Mouse (Mus musculus) cerebellum, adult 9-11 months (tissue): Measurements from ENCODE around the gene Morn3.

Experiments used
- DNase-seq: peaks from one replicate; pipeline ENCODE4 v3.0.0; 2022

Gene Morn3

DNA sequence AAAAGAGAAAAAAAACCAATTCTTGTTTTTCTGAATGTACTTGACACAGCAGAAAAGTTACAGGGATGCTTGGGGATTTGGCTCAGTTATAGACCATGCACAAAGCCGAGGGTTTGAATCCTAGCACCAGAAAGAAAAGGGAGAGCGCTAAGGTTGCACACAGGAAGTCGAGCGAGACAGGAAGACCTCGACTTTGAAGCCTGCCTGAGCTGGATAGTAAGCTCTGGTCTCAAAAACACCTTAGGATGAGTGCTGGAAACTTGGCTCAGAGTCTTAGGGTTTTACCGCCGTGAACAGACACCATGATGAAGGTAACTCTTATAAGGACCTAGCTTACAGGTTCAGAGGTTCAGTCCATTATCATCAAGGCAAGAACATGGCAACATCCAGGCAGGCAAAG, 25.4 kb downstream of the Morn3 start:
- no peak for DNase-seq

DNA sequence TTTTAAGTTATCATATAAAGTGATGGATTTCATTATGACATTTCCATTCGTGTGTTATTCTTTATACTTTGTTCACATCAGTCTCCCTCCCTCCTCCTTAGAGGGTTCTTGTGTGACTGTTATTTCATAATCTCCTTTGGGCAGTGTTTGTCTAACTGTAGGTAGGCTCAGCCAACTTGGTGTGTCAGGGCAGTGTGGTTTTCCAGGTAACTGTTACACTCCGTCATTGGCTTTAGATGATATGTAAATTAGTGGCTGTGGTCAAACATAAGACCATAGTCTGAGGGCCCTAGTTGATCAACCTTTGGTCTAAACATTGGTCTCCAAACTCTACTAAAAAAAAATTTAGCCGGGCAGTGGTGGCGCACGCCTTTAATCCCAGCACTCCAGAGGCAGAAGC, 26.4 kb downstream of the Morn3 start:
- DNase-seq, result no peak

GRCm38 (mm10) chr5:123019336-123020016, 27.3 kb downstream of the Morn3 start:
- no peak for DNase-seq

DNA sequence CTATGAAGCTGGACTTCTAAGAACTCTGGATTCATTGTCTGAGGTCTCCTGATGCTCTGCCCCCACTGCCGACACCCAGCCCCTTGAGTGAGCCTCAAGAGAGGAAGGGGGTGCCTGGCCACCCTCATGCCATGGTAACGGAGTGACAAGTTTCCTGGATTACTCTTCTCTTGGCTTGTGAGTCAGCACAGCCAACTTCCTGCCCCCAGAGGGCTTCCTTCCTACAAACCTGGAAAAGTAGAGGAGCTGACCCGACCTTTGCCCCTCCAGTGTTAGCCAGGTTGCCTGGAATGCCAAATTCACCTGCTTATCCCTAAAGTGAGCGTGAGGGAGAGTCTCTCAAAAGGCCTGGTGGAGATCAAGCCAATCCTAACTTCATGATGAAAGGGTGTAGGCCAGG, 29.3 kb downstream of the Morn3 start:
- no peak for DNase-seq

- DNase-seq, result no peak
Measured at GRCm38 (mm10) chr5:123015915-123016314, 30.9 kb downstream of the Morn3 start.

- peak; percentile 98 for DNase-seq
Measured at GRCm38 (mm10) chr5:123014753-123015701, 31.8 kb downstream of the Morn3 start, which contains the start of gene Orai1. Gene Orai1, plus strand, starts transcription at chr5:123015074.

DNA sequence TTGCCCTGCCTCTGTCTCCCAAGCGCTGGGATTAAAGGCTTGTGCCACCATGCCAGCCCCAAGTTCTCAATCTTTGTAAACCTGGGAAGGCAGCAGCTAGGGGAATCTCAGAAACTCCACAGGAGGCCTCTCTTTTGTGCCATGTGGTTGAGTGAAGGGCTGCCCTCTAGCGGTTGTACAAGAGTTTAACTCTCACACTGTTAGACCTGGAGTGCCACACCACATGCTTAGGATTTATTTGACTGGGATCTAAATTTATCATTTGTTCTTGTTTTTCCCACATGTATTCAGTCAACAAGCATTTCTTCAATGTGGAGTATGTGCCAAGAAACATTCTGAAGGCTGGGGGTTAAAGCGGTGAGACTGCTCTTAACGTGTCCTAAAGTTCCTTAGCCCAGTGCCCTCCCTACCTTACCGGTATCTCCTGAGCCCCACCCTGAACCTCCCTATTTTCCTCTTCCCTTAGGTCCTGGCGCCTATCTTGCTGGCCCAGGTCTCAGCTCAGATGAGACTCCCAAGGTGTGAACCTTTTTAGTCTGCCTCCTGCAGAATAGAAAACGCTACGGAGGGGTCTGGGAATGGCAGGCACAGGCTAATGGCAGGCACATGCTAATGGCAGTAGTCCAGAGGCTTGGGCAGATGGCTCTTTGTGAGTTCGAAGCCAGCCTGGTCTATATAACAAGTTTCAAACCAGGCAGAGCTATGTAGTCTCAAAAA, 33.1 kb downstream of the Morn3 start:
- DNase-seq, result peak; percentile 81

DNA sequence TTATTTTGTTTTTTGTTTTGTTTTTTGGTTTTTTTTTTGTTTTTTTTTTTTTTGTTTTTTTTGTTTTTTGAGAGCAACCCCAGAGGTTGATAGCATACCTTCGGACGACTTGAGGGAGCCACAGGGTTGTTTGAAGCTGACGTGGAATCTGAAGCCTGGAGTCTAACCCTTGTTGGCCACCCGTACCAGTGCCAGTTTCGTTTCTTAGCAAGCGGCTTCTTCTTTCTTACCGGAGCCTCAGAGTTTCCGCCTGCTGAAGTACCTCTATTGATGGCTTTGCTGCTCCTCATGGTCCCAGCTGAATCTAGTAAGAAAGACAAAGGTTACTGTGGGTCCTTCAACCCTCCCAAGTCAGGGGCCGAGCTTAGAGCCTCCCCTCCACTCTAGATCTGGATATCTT, 35.1 kb downstream of the Morn3 start:
- peak; percentile 19 for DNase-seq

GRCm38 (mm10) chr5:123010806-123011205, 36.0 kb downstream of the Morn3 start:
- DNase-seq, result peak; percentile 41

DNA sequence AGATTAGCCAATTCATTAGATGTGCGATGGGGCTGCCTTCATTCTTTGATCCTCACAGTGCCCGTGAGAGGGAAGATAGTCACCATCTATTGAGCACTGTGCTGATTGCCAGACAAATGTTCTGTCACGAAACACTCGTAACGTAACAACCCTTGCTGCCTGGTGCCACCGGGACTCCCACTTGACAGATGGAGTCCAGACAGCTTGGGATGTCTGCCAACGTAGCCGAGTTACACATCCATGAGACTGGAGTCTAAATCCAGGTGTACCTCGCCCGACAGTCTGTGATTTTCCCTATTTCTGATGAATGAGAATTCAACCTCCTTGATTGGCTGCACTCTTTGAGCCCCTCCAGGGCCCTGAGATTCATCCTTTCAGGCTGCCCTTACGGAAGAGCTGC, 36.9 kb downstream of the Morn3 start:
- DNase-seq, result peak; percentile 77

DNA sequence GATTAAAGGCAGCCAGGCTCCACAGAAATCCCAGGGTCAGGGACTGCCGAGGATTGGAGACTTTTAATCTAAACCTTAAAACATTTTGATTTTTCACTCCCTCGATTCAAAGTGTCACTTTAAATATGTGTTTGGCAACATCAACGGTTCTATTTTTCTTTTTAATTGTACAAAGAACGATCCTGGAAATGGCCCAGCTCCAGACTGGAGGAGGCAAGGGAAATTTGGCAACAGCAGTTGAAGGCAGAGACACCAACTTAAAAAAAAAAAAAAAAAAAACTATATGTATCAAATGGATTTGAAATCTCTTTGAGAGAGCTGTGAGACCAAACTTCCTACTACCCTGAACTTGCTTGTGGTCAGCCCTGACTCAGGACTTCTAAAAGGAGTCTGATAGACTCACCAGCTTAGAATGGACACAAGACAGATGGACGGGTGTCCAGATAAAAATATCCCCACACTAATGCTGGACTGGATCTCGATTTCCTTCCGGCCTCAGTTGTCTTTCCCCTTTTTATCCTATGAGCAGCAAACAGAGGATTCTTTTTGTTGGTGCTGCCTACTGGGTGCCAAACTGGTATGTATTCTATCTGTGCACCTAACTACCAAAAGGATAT, 37.8 kb downstream of the Morn3 start:
- peak; percentile 27 for DNase-seq

GRCm38 (mm10) chr5:123005716-123006592, 40.9 kb downstream of the Morn3 start:
- DNase-seq, result peak; percentile 66

- no peak for DNase-seq
Measured at GRCm38 (mm10) chr5:123000901-123001300, 45.9 kb downstream of the Morn3 start.

GRCm38 (mm10) chr5:122997205-122998204, 49.3 kb downstream of the Morn3 start:
- DNase-seq, result peak; percentile 70

DNA sequence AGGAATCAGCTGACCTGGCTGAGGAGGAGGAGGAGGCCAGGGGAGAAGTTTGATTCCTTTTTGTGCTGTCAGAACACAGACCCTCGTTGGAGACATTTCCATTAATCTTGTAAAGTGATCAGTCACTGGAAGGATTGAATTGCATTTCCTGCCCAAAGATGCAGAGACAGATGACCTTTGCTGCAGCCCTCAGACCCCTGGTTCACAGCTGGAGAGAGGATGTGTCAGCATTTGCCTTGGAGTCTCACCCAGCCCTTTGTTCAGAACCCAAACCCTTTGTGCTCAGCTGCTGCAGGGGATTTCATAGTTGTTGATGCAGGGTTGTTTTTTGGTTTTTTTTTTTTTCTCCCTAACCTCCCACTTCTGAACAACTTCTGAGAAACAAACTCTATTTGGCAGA, 51.9 kb downstream of the Morn3 start:
- no peak for DNase-seq

GRCm38 (mm10) chr5:122994303-122994846, 52.4 kb downstream of the Morn3 start:
- DNase-seq, result peak; percentile 58

DNA sequence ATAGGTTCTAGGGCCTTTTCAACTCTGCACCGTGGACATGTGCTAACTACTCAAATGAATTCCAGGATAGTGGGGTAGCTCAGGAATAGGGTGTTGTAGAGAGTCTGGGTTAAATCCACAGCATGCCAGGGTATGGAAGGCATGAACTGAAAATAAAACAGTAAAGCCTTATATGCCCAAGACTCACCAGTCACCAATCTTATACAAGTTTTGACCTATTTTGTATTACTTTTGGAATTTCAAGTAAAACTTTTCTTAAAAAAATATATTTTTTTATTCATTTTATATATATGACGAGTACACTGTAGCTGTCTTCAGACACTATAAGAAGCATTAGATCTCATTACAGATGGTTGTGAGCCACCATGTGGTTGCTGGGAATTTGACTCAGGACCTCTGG, 53.0 kb downstream of the Morn3 start:
- no peak for DNase-seq

DNA sequence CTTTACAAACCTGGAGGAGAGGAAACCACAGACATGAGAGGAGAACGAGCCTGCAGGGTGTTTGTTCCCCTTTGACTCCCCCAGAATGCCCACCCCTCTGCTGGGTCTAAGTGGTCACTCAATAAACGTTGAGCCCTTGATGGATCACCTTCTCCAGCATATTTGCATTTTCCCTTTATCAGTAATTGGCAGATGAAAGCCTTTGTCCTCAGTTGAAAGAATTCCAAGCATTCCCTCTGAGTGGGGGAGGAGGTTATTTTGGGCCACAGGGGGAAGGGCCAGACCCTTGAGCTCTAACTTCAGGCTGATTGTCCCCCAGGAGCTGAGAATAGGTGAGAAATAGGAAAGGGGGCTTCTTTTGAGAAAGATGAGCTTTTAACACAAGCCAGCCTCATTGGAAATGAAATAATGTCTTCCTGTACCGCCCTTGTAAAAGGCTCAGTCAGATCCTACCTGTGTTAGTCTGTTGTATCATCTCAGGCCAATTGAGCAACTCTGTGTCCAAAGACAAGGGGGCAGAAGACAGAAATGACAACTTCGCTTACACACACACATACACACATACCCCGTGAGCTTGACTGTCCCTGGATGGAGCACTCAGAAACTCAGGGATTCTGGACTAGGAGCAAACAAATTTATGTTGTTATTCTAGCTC, 55.3 kb downstream of the Morn3 start:
- DNase-seq, result peak; percentile 26

- DNase-seq, result peak; percentile 41
Measured at GRCm38 (mm10) chr5:122990411-122991160, 56.2 kb downstream of the Morn3 start.
